Mouse (Mus musculus) fat pad, adult 2 months (tissue): ENCODE data around the gene Hoxa10.

Source experiments
- DNase-seq: peaks from one replicate; pipeline ENCODE4 v3.0.0-alpha.2; 2011; ENCODE audit warnings: low read depth, low spot score; ENCODE audit errors: extremely low read depth

Hoxa10 gene

GRCm38 (mm10) chr6:52207684-52207976 lies 33.0 kb downstream of the Hoxa10 start:
- DNase-seq = no peak

GRCm38 (mm10) chr6:52206882-52207683 lies 33.6 kb downstream of the Hoxa10 start:
- DNase-seq = no peak

- no peak for DNase-seq
Measured at GRCm38 (mm10) chr6:52205638-52206621, 34.7 kb downstream of the Hoxa10 start.

GRCm38 (mm10) chr6:52205221-52205620 lies 35.4 kb downstream of the Hoxa10 start:
- DNase-seq = no peak

GRCm38 (mm10) chr6:52204050-52204752 lies 36.5 kb downstream of the Hoxa10 start, which contains the start of gene Hoxa5:
Hoxa5 (minus strand) TSS chr6:52204587.
- DNase-seq = no peak

- DNase-seq = no peak
Measured at GRCm38 (mm10) chr6:52203371-52204049, 37.1 kb downstream of the Hoxa10 start.

- no peak for DNase-seq
Measured at GRCm38 (mm10) chr6:52203121-52203370, 37.6 kb downstream of the Hoxa10 start.

GRCm38 (mm10) chr6:52202362-52203120 lies 38.1 kb downstream of the Hoxa10 start:
- no peak for DNase-seq

GRCm38 (mm10) chr6:52201269-52201668 lies 39.4 kb downstream of the Hoxa10 start:
- DNase-seq = no peak

- DNase-seq = no peak
Measured at GRCm38 (mm10) chr6:52200751-52201250, 39.9 kb downstream of the Hoxa10 start.

- no peak for DNase-seq
Measured at GRCm38 (mm10) chr6:52200073-52200750, 40.4 kb downstream of the Hoxa10 start.

GRCm38 (mm10) chr6:52197271-52197670 lies 43.4 kb downstream of the Hoxa10 start:
- DNase-seq = no peak

GRCm38 (mm10) chr6:52196811-52197210 lies 43.8 kb downstream of the Hoxa10 start:
- DNase-seq = no peak

GRCm38 (mm10) chr6:52194690-52195089 lies 46.0 kb downstream of the Hoxa10 start:
- no peak for DNase-seq

GRCm38 (mm10) chr6:52191860-52192550 lies 48.6 kb downstream of the Hoxa10 start:
- DNase-seq = no peak

- no peak for DNase-seq
Measured at GRCm38 (mm10) chr6:52190906-52191810, 49.5 kb downstream of the Hoxa10 start, which contains the start of gene Hoxa4. Hoxa4 (minus strand) TSS chr6:52191753.

- DNase-seq = no peak
Measured at GRCm38 (mm10) chr6:52190410-52190809, 50.2 kb downstream of the Hoxa10 start.

- DNase-seq = no peak
Measured at GRCm38 (mm10) chr6:52189909-52190308, 50.7 kb downstream of the Hoxa10 start.
